Mouse (Mus musculus) kidney, embryonic 14.5 days (tissue): ENCODE measurements around the gene Impg1. TPM values are rescaled to one million over a fixed set of nuclear protein-coding genes. Genes with fewer than 3 reads are reported as not detected.
A peak's percentile ranks its signal among the peaks of the same experiment; 100 is the strongest.

ENCODE experiments used
- ATAC-seq: fragments of 200-750 bp; cut with Nextera tagmentation; 2 replicates; pipeline ENCODE4 v1.8.0; 2017; ENCODE audit warnings: moderate number of reproducible peaks, mild to moderate bottlenecking, moderate TSS enrichment, moderate library complexity; ENCODE audit not compliant: low FRiP score, low TSS enrichment
- H3K27ac ChIP-seq: fragments of 300-500 bp; sonication (generic); 2 replicates; pipeline ENCODE4 v1.5.1; 2014; ENCODE audit warnings: low read depth, mild to moderate bottlenecking, low read length, moderate library complexity, mixed read lengths
- H3K27me3 ChIP-seq: fragments of 300-500 bp; sonication (generic); 2 replicates; pipeline ENCODE4 v1.6.1; 2014; ENCODE audit warnings: mild to moderate bottlenecking, low read length; ENCODE audit not compliant: control insufficient read depth, insufficient read depth
- H3K36me3 ChIP-seq: fragments of 300-500 bp; sonication (generic); 2 replicates; pipeline ENCODE4 v1.6.1; 2014; ENCODE audit warnings: low read length, mixed read lengths; ENCODE audit not compliant: control insufficient read depth, insufficient read depth
- H3K4me1 ChIP-seq: fragments of 300-500 bp; sonication (generic); 2 replicates; pipeline ENCODE4 v1.6.1; 2014; ENCODE audit warnings: low read length, mixed read lengths; ENCODE audit not compliant: control insufficient read depth, insufficient read depth
- H3K4me2 ChIP-seq: fragments of 300-500 bp; sonication (generic); replicated peaks from 2 replicates; pipeline ENCODE4 v1.6.1; 2014; ENCODE audit warnings: low read depth, mild to moderate bottlenecking, low read length
- H3K4me3 ChIP-seq: fragments of 300-500 bp; sonication (generic); 2 replicates; pipeline ENCODE4 v1.5.1; 2014; ENCODE audit warnings: mild to moderate bottlenecking, low read length
- H3K9ac ChIP-seq: fragments of 300-500 bp; sonication (generic); 2 replicates; pipeline ENCODE4 v1.6.1; 2014; ENCODE audit warnings: low read depth, mild to moderate bottlenecking, low read length, moderate library complexity
- H3K9me3 ChIP-seq: fragments of 300-500 bp; sonication (generic); 2 replicates; pipeline ENCODE4 v1.6.1; 2016; ENCODE audit warnings: low read length; ENCODE audit not compliant: control insufficient read depth
- WGBS: fragments of 180-500 bp; shearing (Covaris S2); extraction: QIAGEN DNeasy Blood & Tissue Kit; methylation state at CpG from one replicate; pipeline ENCODE4 v1.1.7; 2014; 5-methylcytosine and 5-hydroxymethylcytosine counted together
- polyA plus RNA-seq: library from polyadenylated mRNA; unstranded; fragments of >200 nt; fragmentation: Nextera tagmentation; extraction: Ambion mirVana; gene quantifications from 2 replicates; pipeline ENCODE4 v1.2.1, GENCODE M21; 2014

Gene Impg1
- polyA plus RNA-seq, 1 experiment from 2014 or later, result not detected

- peaks cover 12% of the 10 kb centered on the region for H3K36me3 ChIP-seq
- H3K4me2 ChIP-seq, result no peak overlapping the region
- no peak for ATAC-seq
- H3K9ac ChIP-seq, result no peak overlapping the region
- H3K4me1 ChIP-seq, result no peaks in the 10 kb centered on the region
- H3K27ac ChIP-seq, result no peak overlapping the region
- no peak overlapping the region for H3K4me3 ChIP-seq
- no peaks in the 10 kb centered on the region for H3K9me3 ChIP-seq
- no peaks in the 10 kb centered on the region for H3K27me3 ChIP-seq
- 92% methylated on average over 6 of the region's 6 CpGs for WGBS
These were observed 187.5 kb downstream of the Impg1 start for GRCm38 (mm10) chr9:80277770-80278169.

DNA sequence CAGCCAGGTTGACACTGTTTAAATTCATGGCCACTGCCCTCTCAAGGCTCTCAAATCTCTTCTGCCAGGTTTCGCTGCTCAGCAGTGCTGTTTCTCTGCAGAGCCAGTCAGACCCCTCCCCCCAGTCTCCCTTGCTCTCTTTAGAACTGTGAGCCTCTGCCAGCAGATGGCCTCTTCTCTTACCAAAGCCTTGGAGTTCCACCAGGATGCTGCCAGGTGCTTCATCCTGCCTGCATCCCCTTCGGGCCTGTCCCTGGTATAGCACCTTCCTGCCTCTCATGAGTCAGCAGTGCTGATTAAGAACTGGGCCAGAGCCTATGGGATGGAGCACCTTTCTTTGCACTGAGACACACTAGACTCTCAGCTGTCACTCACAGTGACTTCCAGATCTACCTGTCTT lies 188.1 kb downstream of the Impg1 start:
- ATAC-seq, result no peak; the same call in 1 of the 2 replicates
- Histone ChIP-seq H3K27ac (no peak overlapping the region), H3K4me1 (no peaks in the 10 kb centered on the region), H3K9ac (no peak overlapping the region), H3K36me3 (peaks cover 12% of the 10 kb centered on the region), H3K4me3 (no peak overlapping the region), H3K4me2 (no peak overlapping the region), H3K9me3 (no peaks in the 10 kb centered on the region), H3K27me3 (no peaks in the 10 kb centered on the region)
- 42% methylated on average over 2 of the region's 2 CpGs for WGBS

DNA sequence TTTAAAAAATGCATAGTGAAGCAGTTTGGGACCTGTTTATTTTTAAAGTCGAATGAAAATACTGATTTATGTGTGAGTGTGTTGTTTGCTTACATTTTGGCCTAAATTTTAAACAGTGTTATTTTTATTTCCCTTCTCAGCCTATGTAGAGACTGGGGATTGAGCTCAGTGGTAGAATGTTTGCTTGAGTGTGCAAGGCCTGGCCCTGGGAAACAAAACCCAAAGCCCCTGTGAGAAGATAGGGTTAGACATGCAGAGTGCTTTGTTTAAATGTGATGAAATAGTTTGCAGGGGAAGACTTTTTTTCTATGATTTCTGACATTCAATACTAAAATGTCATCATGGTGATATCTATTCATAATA lies 189.5 kb downstream of the Impg1 start:
- H3K27ac ChIP-seq, result no peak overlapping the region
- no peaks in the 10 kb centered on the region for H3K9me3 ChIP-seq
- H3K4me1 ChIP-seq, result no peaks in the 10 kb centered on the region
- peaks cover 12% of the 10 kb centered on the region for H3K36me3 ChIP-seq
- ATAC-seq, result no peak
- H3K27me3 ChIP-seq, result no peaks in the 10 kb centered on the region
- WGBS, result 84% methylated on average over 1 of the region's 1 CpGs
- H3K4me2 ChIP-seq, result no peak overlapping the region
- no peak overlapping the region for H3K4me3 ChIP-seq
- no peak overlapping the region for H3K9ac ChIP-seq

GRCm38 (mm10) chr9:80275053-80275771 lies 190.1 kb downstream of the Impg1 start:
- H3K36me3 ChIP-seq, result peaks cover 12% of the 10 kb centered on the region
- 78% methylated on average over 8 of the region's 8 CpGs for whole genome bisulfite sequencing
- no peaks in the 10 kb centered on the region for H3K27me3 ChIP-seq
- H3K9ac ChIP-seq, result no peak overlapping the region
- no peak overlapping the region for H3K4me3 ChIP-seq
- H3K4me2 ChIP-seq, result no peak overlapping the region
- H3K4me1 ChIP-seq, result no peaks in the 10 kb centered on the region
- ATAC-seq, result no peak
- H3K9me3 ChIP-seq, result no peaks in the 10 kb centered on the region
- no peak overlapping the region for H3K27ac ChIP-seq

DNA sequence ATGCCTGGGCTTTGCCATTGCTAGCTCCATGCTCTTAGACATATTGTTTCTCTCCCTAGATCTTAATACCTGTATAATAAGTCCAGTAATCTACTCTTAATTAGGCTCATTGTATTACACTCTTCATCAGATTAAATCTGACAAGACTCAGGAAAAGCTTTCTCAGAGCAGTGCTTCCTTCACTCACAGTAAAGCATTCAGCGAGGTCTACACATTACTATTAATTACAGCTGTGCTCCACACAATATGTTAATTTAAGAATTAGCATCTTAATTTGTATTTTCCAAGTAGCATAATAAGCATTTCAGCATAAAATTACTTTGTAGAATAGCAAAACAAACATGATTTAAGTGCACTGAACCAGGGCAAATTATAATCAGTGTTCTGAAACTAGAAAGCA lies 192.3 kb downstream of the Impg1 start:
- H3K27me3 ChIP-seq, result no peaks in the 10 kb centered on the region
- H3K4me1 ChIP-seq, result no peaks in the 10 kb centered on the region
- no peak overlapping the region for H3K9ac ChIP-seq
- no peak overlapping the region for H3K4me2 ChIP-seq
- ATAC-seq, result no peak
- H3K9me3 ChIP-seq, result no peaks in the 10 kb centered on the region
- no peak overlapping the region for H3K27ac ChIP-seq
- WGBS, result 89% methylated on average over 1 of the region's 1 CpGs
- H3K4me3 ChIP-seq, result no peak overlapping the region
- peaks cover 12% of the 10 kb centered on the region for H3K36me3 ChIP-seq

DNA sequence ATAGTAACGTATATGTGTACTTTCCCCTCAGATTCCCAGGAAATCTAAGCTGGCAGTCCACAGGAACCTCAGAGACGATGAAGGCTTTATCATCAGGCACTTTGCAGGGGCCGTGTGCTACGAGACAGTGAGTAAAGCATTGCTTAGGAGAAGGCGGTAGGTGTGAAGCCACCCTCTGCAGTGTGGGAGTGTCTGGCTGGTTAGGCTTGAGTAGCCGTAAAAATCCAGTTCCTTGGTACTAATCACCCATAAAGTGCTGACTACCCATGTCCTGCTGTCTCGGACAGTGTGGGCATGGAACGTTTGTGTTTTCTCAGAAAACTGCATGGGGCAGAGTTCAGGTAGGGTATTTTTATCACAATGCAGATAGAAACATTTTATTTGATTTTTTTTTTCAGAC lies 195.7 kb downstream of the Impg1 start:
- Histone ChIP-seq H3K4me1 (no peaks in the 10 kb centered on the region), H3K36me3 (peaks cover 3% of the 10 kb centered on the region; the same call in 1 of the 2 replicates), H3K9ac (no peak overlapping the region), H3K9me3 (no peaks in the 10 kb centered on the region), H3K27ac (no peak overlapping the region), H3K27me3 (no peaks in the 10 kb centered on the region), H3K4me3 (no peak overlapping the region), H3K4me2 (no peak overlapping the region)
- peak; percentile 90 for ATAC-seq
- WGBS, result 28% methylated on average over 8 of the region's 8 CpGs

DNA sequence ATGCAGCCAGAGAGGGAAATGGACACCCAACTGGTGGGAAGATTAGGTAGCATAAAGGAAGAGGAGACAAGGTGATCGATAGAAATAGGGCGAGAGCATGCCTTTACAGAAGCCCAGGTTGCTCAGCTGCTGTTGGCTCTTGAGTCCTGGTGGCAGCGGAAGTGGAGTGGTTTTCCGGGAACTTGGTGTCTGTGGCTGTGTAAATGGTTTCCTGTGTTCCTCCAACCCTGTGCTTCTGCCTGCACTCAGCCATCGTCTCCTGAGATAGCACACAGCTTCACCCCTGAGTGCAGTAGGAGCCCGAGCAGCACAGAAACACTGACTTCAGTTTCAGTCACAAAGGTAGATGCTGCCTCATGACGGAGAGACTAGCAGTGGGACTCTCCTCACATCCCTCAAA lies 198.8 kb downstream of the Impg1 start:
- Histone ChIP-seq H3K36me3 (0 out of 2 replicates have a peak, but pooled peaks cover 3% of the 10 kb centered on the region), H3K4me3 (no peak overlapping the region), H3K27me3 (no peaks in the 10 kb centered on the region), H3K9me3 (no peaks in the 10 kb centered on the region), H3K9ac (no peak overlapping the region), H3K4me2 (no peak overlapping the region), H3K27ac (no peak overlapping the region), H3K4me1 (no peaks in the 10 kb centered on the region)
- no peak for ATAC-seq
- WGBS, result 82% methylated on average over 7 of the region's 7 CpGs

DNA sequence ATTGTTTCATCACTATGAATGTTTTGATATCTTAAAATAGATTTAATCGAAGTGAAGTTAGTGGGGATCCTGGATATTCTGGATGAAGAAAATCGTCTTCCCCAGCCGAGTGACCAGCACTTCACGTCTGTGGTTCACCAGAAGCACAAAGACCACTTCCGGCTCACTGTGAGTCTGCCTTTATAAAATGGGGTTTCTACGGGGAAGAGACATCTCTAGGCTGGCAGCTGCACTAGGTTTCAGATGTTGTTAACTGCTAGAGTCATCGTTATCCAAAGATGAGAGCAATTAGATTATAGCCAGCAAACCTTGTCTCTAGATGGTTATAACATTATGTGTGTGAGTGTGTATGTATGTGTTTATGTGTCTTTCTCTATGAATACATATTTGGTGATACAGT lies 199.2 kb downstream of the Impg1 start:
- ATAC-seq, result no peak
- no peak overlapping the region for H3K4me3 ChIP-seq
- no peak overlapping the region for H3K4me2 ChIP-seq
- no peak overlapping the region for H3K9ac ChIP-seq
- 0 out of 2 replicates have a peak, but pooled peaks cover 3% of the 10 kb centered on the region for H3K36me3 ChIP-seq
- no peaks in the 10 kb centered on the region for H3K27me3 ChIP-seq
- H3K4me1 ChIP-seq, result no peaks in the 10 kb centered on the region
- 92% methylated on average over 7 of the region's 7 CpGs for WGBS
- H3K9me3 ChIP-seq, result no peaks in the 10 kb centered on the region
- H3K27ac ChIP-seq, result no peak overlapping the region
